Mouse (Mus musculus): ENCODE measurements around the gene Gm21762.
"Not testable (repeated sequence)": the region's sequence is repeated elsewhere in the genome, so short reads cannot be mapped to it uniquely, and the experiment has no call there.

Gm21762 gene

DNA sequence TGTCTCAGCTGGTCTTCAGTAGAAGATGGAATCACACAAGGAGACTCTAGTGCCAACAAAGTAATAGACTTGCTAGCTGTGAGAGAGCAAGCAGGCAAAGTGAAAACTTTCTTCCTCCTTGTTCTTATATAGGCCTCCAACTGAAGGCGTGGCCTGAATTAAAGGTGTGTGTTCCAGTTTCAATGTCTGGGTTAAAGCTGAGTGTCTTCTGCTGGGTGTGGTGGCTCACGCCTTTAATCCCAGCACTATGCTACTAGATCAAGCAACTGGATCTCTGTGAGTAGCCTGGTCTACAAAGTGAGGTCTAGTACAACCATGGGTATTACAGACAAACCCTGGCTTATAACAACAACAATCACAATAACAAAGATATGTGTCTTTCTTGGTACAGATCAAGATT, at the start of gene Gm21762:
Gm21762 (minus strand) TSS at position 101 of the 400 bp plus-strand sequence.
- DNase-seq (ENCODE audit: low read depth, low spot score) = not testable (repeated sequence)

DNA sequence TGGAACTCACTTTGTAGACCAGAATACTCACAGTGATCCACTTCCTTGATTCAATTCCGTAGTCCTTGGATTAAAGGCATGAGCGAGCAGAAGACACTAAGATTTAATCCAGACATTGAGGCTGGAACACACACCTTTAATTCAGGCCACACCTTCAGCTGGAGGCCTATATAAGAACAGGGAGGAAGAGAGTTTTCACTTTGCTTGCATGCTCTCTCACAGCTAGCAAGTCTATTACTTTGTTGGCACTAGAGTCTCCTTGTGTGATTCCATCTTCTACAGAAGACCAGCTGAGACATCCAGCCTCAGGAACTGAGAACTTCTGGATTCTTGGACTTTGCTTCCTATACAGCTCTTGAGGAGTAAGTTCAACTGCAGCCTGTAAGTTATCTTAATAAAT, 47.1 kb upstream of the Gm21762 start, which contains the start of gene AF067061:
AF067061 (plus strand) TSS at position 245 of the 400 bp plus-strand sequence.
- not testable (repeated sequence) for DNase-seq (ENCODE audit: low read depth, low spot score)

DNA sequence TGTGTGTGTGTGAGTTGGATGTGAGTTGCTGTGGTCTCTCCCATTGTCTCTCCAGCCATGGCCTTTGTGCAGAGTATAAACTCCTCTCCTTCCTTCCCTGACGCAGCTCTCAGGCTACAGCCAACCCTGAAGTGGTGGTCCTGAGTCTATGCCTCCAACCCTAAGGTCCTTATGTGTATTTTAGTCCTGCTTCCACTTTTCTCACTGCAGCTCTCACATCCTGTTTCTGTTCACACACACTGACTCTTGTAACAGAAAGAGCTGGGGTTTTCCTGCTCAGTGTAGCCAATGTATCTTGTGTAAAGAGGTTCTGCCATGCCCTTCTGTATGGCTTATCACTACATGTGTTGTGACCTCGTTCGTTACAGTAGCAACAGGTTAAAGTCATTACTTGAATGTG, 44.0 kb upstream of the Gm21762 start:
- not testable (repeated sequence) for DNase-seq (ENCODE audit: low read depth, low spot score)

DNA sequence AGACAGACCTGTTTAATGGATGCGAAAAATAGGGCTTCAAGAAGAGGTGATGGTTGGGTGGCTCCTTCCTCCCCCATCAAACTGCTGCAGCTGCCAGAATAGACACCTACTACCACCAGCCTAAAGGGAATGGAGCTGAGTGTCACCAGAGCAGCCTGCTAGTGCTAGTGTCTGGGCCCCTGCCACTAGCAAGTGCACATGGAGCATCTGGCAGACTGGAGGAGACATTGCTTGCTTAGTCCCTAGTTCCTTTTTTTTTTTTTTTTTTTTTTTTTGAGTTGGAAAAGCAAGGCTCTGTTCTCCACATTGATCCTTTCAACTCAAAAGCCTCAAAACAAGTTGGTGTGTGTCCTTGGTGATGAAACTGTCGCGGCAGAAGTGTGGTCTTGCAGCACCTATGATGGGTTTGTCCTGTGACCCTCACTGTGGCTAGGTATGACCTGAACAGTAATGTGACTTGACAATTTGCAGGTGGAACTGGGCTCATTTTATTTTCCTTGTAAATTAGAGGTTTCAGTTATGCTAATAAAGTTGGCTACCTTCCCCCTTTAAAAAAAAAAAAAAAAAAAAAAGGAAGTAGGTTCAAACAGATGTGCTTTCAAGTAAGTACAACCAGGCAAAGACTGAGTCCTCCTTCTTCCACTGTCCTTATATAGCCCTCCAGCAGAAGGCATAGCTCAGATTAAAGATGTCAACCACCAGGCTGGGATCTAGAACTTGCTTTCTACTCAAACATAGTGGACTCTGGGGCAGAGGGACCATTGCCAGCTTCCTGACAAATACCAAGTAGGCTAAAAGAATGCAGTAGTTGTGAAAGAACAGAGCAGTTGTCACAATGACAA, 43.3 kb upstream of the Gm21762 start:
- DNase-seq (ENCODE audit: low read depth, low spot score) = not testable (repeated sequence)

DNA sequence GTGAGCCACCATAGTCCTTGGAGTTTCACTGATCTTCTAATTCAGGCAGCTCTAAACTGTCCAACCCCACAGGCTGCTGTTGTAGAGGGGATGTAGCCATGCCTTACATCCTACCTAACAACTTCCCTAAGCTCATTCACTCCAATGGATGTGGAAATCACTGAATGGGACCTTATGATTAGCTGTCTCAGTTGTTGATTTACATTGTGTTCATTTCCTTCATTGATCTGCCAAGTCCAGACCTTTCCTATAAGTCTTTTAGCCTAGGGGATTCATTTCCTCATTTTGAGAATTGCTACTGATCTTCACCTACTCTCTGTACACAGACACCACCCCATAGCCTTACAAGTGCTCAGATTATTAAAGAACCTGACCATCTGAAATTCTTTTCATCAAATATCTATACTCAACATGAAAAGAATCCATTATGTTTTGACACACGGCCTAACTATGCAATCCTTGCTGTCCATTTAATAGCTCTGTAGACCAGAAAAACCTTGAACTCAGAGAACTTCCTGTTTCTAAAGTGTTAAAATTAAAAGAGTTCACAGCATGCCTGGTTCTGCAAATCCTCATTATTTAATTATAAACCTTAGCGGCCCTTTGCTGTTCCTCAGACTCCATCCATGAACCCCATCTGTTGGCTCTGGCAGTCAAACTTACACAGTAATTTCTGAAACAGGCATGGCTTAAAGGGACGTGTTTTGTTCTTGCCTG, 35.6 kb upstream of the Gm21762 start:
- not testable (repeated sequence) for DNase-seq (ENCODE audit: low read depth, low spot score)

DNA sequence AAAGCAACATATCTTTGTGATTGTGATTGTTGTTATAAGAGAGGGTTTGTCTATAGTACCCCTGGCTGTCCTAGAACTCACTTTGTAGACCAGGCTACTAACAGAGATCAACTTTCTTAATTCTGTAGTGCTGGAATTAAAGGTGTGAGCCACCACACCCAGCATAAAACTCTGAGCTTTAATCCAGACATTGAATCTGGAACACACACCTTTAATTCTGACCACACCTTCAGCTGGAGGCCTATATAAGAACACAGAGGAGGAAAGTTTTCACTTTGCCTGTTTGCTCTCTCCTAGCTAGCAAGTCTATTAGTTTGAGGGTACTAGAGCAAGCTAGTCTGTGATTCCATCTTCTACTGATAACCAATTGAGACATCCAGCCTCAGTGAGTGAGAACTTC, 23.1 kb upstream of the Gm21762 start, which contains the start of gene Gm21731:
Gm21731 (plus strand) TSS at position 301 of the 400 bp plus-strand sequence.
- DNase-seq (ENCODE audit: low read depth, low spot score) = not testable (repeated sequence)

DNA sequence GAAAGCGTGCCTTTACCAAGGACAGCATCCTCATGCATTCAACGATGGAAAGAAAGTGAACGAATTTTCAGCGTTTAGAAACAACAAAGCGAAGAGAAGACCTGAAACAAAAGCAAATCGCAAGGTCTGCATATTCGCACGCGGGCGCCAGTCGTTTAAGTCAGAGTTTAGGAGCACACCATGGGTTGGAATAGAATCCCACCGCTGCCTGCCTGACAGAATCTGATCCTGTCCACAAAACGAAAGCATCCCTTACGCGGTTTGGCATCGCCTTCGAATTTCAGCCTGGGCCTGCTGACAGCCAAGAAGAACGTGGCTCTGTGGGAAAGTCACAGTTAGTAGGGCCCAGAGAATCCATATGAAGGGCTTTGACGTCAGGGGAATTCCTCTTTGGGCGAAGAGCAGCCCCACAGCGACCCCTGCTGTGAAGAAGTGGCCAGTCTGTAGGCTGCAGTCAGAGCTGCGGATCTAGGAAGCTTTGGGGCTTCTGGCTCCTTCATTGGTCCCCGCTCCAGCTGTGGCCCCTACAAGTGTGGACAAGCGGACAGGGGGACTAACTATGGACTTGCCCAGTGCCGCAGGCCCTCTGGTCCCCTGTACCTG, 16.8 kb upstream of the Gm21762 start:
- DNase-seq (ENCODE audit: low read depth, low spot score) = not testable (repeated sequence)

DNA sequence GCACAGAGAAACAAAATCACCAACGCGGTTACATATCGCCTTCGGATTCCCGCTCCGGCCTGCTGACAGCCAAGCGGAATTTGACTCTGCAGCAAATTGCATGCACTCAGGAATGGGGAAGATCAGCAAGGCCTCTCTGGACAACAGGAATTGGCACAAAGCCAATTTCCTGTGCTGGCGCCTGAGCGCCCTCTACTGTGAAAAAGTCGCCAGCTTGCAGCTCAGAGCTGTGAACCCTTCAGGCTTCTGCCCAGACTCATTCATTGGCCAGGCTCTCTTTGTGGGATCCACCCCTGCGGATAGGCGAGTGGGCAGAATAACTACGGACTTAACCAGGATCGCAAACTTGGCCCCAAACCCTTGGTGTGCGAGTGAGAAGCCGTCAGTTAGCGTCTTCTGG, 16.1 kb upstream of the Gm21762 start:
- not testable (repeated sequence) for DNase-seq (ENCODE audit: low read depth, low spot score)

DNA sequence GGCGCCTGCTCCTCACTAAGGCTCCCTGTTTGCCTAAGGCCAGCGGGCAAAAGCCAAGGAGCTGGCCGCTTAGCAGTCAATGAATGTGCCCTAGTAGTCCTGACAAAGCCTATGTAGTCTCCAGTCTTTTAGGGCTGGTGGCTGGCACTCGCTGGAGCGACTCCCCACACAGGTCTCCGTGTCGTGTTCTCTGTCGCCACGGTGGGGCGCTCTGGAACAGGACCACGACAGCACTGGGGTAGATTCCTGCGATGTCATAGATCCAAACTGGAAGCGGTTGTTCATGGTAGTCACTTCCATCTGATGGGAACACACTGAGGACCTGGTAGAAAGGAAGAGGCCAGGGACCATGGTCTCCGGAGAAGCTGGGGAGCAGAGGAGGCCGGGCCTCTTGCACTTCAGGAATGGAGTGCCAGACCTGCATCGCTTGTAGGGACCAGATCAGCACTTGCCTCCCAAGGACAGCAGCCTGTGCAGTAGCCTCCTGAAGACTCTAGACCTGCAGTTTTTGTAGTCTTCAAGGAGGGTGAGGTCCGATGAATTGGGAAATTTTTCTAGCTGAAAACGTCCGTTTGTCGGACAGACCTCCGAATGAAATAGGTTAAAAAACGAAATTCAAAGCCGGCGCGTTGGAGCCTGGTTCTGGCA, 7.4 kb upstream of the Gm21762 start:
- DNase-seq (ENCODE audit: low read depth, low spot score) = peak; percentile 24

DNA sequence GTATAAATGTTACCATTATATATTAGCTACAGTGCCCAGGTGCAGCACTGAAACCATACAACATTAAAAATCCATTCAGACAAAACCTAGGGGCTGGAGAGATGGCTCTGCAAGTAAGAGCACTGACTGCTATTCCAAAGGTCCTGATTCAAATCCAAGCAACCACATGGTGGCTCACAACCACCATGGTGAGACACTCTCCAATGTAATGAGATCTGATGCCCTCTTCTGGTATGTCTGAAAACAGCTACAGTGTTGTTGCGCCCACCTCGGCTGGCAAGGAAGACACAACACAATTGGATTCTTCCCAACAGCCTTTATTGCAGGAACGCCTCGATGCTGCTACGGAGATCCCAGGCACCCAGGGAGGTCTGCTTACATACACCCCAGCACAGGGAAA, 5.2 kb upstream of the Gm21762 start:
- DNase-seq (ENCODE audit: low read depth, low spot score) = peak; percentile 30

DNA sequence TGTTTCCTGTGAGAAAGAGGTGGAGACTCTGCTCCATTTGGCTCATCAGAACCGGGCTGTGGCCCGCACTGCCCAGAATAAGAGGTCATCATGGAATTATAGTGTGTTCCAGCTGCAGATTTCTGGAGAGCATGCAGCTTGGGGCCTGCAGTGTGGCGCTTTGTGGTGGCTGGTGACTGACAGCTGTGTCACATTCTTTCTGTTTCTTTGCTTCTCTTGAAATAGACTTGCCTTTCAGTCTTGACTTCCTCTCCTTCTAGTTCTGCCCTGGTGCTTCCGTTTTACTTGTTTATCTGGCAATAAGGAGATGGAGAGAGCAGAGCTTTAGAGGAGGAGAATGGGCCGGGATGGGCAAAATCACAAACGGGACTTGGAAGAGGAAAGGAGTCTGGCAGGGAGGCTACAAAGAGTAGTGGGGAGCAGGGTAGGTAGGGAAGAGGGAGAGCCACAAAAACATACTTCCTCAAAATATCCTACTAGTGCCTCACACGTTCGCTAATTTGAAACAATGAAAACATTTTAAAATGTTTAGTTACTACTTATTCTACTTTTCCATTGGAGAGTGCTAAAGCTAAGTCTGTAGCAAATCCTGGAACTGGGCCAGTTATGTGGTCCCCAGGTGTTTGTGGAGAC, 19.4 kb downstream of the Gm21762 start:
- not testable (repeated sequence) for DNase-seq (ENCODE audit: low read depth, low spot score)

DNA sequence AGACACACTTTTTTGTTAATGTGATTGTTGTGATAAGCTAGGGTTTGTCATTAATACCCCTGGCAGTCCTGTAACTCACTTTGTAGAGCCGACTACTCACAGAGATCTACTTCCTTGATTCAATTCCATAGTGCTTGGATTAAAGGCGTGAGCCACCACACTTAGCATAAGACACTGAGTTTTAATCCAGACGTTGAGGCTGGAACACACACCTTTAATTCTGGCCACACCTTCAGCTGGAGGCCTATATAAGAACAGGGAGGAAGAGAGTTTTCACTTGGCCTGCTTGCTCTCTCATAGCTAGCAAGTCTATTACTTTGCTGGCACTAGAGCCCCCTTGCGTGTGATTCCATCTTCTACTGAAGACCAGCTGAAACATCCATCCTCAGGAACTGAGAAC, 43.6 kb downstream of the Gm21762 start, which contains the start of gene Gm21818:
Gm21818 (plus strand) TSS at position 301 of the 400 bp plus-strand sequence.
- DNase-seq (ENCODE audit: low read depth, low spot score) = not testable (repeated sequence)

DNA sequence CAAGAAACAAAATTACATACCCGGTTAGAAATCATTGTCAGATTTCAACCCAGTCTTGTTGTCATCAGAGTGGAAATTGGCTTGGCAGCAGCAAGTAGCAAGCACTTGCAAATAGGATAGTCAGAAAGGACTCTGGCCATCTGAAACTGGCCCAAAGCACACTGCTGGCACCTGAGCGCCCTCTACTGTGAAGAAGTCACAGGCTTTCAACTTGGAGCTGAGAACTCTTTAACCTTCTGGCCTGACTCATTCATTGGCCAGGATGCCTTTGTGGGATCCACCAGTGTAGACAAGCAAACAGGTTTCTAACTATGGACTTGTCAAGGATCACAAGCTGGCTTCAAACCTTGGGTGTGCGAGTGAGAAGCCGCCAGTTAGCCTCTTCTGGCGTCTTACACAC, 47.4 kb downstream of the Gm21762 start:
- DNase-seq (ENCODE audit: low read depth, low spot score) = not testable (repeated sequence)
